Mouse (Mus musculus) MEL (cell line): Measurements from ENCODE around the gene Slc8a2.

ENCODE experiments used
- CTCF ChIP-seq, 3 experiments: IDR thresholded peaks in 2 of 3; conservative IDR thresholded peaks in 1 of 3; 2 replicates each; pipeline ENCODE4 v1.5.1; 2011 to 2012; ENCODE audit warnings: low read length in 3 of 3, low read depth in 2 of 3, mild to moderate bottlenecking in 2 of 3, improper control_type of control experiment in 1 of 3, inconsistent platforms in 1 of 3, mixed read lengths in 1 of 3, moderate library complexity in 1 of 3; ENCODE audit not compliant: control insufficient read depth in 1 of 3, insufficient read depth in 1 of 3, poor library complexity in 1 of 3, severe bottlenecking in 1 of 3
- GATA1 ChIP-seq: IDR thresholded peaks from 2 replicates; pipeline ENCODE4 v1.6.1; 2011; ENCODE audit warnings: low read depth, low read length, improper control_type of control experiment
- MAFK ChIP-seq: IDR thresholded peaks from 2 replicates; pipeline ENCODE4 v1.6.1; 2011; ENCODE audit warnings: low read depth, mild to moderate bottlenecking, low read length, improper control_type of control experiment, borderline replicate concordance
- MAZ ChIP-seq: IDR thresholded peaks from 2 replicates; pipeline ENCODE4 v1.6.1; 2012; ENCODE audit warnings: low read depth, mild to moderate bottlenecking, inconsistent platforms, low read length, improper control_type of control experiment
- POLR2A ChIP-seq, 2 experiments: IDR thresholded peaks; 2 replicates each; pipeline ENCODE4 v1.6.1; 2011 to 2012; ENCODE audit warnings: low read length in 2 of 2, mild to moderate bottlenecking in 2 of 2, control low read depth in 1 of 2, improper control_type of control experiment in 1 of 2, low read depth in 1 of 2, moderate library complexity in 1 of 2; ENCODE audit not compliant: control insufficient read depth in 1 of 2, insufficient read depth in 1 of 2, poor library complexity in 1 of 2
- SIN3A ChIP-seq: IDR thresholded peaks from 2 replicates; pipeline ENCODE4 v1.6.1; 2012; ENCODE audit warnings: low read length, improper control_type of control experiment, inconsistent platforms
- TCF12 ChIP-seq: IDR thresholded peaks from 2 replicates; pipeline ENCODE4 v1.6.1; 2014; ENCODE audit warnings: low read depth, mild to moderate bottlenecking, inconsistent platforms, low read length, improper control_type of control experiment, moderate library complexity
- ZMIZ1 ChIP-seq: IDR thresholded peaks from 2 replicates; pipeline ENCODE4 v1.6.1; 2012; ENCODE audit warnings: low read depth, mild to moderate bottlenecking, inconsistent platforms, low read length, improper control_type of control experiment, moderate library complexity
- ZNF384 ChIP-seq: IDR thresholded peaks from 2 replicates; pipeline ENCODE4 v1.6.1; 2012; ENCODE audit warnings: low read depth, mild to moderate bottlenecking, inconsistent platforms, low read length, improper control_type of control experiment

- no peak for TF ChIP-seq CTCF (IDR thresholded peaks at IDR 0.05 in 2 of 3, conservative IDR thresholded peaks at IDR 0.05 in 1 of 3; ENCODE audit: control insufficient read depth in 1 of 3, insufficient read depth in 1 of 3, low read depth in 2 of 3, low read length in 3 of 3, poor library complexity in 1 of 3, severe bottlenecking in 1 of 3)
- TF ChIP-seq POLR2A (IDR thresholded peaks at IDR 0.05; ENCODE audit: control insufficient read depth in 1 of 2, insufficient read depth in 1 of 2, low read depth in 1 of 2, low read length in 2 of 2, poor library complexity in 1 of 2), result no peak
- TF ChIP-seq ZMIZ1, result no peak
- no peak for TF ChIP-seq MAZ
- TF ChIP-seq GATA1, result no peak
- TF ChIP-seq SIN3A, result no peak
- TF ChIP-seq TCF12, result no peak
- no peak for TF ChIP-seq ZNF384
- TF ChIP-seq MAFK, result no peak
Measured at GRCm38 (mm10) chr7:16129846-16130691, 443 bp downstream of the Slc8a2 start.
